Mouse (Mus musculus): Measurements from ENCODE around the gene Cwc27.

Cwc27 gene

DNA sequence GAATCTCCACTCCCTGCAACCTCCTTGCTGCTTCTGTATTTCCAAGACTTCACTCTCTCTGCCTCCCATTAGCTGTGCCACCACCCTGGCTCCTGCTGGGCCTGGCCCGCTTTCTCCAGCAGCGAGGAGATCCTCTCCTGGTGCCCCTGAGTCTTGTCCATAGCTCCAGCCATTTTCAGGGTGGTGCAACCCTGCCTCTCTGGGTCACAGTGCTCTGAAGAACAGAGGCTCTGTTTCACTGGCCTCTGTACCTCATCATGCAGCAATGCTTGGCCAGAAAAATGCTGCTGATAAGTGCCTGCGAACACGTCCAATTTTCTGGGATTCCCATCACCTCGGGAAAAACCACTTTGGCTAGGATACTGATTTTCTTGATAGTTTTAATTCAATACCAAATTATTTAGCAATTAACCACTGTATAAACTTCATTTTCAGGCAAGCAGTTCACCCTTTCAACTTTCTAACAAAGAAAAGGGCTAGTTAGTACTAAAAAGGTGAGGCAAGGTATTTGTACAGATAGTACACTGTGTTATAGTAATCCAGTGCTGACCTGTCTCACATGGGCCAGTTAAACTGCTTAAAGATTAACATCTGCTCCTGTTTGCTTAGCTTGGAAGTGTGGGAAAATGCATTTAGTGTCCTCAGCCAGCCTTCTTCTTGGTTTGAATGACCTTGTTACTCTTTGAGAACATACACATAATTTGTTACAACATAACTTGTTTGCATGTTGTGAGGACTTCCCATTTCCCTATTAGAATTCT, 176.1 kb downstream of the Cwc27 start:
- no peak for DNase-seq

DNA sequence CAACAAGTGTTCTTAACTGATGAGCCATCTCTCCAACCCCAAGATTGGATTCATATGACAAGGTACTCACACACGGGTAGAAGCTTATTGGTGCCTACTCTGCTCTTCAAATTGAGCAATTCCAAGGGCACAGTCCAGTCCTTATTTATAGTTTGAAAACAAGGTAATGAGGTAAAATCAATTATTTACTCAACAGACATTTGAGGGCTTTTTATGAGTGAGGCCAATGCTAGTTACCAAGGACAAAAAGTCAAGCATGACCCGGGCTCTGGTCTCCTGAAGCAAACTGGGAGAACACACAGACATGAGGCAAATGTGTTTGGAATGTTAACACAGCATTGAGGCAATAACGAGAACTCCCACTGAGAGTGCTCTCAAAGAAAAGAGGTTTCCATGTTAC, 178.0 kb downstream of the Cwc27 start:
- no peak for DNase-seq

DNA sequence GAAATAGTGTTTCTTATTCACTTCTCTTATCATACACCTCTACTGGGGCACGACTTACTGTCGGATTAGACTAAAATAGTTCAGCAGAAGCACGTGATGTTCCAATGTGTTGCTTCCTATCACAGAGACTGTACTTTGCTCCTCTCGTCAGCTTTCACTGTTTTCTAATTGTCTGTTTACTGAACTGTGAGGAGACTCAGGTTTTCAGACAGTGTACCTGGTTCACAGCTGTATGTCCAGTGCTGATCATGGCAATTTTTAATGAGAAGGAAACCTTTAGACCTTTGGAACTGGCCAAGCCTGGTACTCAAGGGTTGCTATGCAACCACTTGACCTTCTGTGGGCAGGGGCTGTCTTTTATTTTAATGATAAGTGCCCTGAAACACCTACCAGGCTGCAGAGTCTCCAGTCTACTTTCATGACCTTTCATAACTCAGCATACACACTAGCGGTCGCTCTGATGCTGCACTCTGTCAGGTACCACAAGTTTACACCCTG, 180.9 kb downstream of the Cwc27 start:
- DNase-seq, result no peak

DNA sequence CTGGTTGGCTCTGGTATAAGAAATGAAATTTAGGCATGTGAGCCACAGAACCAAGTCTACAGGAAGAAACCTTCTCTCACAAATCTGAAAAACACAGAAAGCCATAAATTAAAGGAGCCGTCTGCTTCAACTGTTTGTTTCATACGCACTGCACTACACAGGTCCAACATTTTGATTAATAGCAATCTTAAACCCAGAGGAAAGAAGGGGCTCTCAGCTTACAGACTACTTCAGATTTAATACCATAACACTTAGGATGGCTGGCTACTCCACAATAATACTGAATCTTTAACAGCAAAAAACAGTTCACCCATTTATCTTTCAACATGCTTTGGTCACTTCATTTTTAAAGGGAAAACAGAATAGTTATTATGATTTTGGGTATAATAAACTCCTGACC, 182.2 kb downstream of the Cwc27 start:
- DNase-seq, result no peak

DNA sequence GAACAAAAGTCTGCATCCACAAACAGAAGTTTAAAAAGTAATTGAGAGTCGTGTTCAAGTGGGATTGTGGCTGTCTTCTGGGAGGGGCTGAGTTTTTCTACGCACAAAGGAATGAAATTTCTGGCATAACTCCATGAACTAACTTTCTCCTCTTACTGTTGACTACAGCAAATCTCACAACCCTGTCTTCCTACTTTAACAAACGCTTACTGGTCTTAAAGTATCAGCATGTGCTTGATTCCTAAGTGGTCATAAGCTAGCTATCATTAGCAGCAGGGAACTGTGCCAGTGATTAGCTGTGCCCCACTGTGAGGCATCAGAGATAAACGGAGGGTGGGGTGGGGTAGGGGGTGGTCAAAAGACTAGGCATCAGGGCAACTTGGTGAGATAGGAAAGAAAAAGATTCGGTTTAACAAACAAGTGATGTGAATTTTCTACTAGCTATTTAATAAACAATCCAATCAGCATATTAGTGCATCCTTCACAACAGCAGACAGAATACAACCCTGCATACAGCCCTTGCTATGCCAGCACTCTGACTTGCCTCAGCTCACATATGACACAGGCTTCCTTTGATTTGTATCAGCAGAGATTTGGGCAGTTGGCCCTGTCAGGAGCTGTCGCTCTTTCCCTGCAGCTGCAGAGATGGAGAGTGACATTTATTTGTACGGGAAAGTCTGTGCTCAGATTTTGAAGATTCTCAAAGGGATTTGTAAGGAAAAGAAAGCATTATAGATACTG, 184.3 kb downstream of the Cwc27 start:
- DNase-seq, result no peak

DNA sequence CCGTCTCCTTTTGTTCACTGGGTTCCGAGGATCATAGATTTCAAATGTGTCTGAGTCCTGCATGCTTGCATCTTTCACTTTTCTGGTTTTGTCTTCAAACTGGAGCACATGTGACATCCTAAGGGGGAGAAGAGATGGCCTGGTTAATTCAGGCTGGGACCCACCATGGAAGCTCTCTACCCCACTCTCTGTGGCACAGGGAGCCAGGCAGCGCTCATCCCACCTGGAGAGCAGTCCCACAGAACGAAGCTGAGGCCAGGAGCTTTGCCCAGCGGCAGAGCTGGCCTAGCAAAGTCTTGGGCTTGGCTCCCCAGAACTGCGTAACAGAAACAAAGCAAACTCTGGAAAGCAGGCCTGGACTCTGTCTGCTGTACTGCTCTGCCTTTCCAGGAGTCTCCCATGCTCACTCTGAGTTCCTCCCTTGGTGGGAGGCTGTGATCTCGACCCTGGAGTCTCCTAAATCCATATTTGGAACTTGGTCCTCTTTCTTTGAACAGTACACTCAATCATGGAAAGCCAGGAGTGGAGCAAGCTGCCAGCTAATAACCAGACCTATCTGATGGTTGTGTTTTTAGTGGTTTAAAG, 185.2 kb downstream of the Cwc27 start:
- DNase-seq, result no peak

DNA sequence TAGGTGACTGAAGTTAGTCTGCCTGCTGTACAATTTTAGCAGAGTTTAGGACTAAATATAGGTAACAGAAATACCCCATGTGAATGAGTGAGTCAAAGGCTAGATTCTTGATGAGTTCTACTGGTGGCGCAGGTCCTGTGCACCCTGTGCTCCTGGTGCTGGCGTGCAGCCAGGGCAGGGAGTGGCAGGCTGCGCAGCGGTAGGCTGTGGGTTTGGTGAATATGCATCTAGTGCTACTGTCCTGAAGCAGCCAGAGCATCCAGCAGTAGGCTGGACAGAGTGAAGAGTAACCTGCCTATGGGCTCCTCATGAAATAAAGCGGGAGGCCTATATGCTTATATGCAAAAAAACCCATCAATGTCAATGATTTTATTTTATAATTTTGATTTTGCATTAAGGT, 186.1 kb downstream of the Cwc27 start:
- no peak for DNase-seq

DNA sequence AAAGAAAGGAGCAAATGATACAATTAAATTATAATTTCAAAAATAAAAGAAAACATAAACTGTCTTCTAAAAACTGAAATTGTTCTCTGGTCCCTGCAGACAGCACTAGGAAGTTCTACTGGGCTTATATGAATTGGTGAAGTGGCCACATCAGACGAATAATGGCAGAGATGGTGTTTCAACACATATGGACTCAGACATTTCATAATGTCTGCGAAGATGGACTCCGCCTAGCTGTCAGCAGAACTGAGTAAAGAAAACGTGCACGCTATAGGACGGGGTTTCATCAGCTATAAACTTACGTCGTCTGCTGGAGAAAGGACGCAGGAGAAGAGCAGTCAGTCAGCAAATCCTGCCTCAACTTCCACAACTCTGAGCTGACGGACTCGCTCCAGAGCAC, 187.3 kb downstream of the Cwc27 start:
- DNase-seq, result no peak

DNA sequence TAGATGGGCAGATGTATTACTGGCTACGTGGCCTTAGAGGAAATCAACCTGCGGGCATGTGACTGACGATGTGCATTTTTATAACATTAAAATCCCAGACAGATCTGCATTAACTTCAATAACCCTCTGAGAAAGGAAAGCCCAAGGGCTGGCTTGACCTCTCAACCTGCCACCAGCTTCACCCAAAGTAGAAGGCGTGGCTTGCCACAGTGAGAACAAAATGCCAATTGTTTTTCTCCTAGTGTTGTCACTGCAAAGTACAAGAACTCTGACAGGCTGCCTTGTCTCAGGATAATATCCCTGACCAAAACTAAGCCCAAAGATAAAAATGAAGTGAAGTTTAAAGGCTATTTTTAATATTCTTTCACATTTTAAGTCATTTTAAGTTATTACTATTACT, 188.9 kb downstream of the Cwc27 start:
- DNase-seq, result no peak

DNA sequence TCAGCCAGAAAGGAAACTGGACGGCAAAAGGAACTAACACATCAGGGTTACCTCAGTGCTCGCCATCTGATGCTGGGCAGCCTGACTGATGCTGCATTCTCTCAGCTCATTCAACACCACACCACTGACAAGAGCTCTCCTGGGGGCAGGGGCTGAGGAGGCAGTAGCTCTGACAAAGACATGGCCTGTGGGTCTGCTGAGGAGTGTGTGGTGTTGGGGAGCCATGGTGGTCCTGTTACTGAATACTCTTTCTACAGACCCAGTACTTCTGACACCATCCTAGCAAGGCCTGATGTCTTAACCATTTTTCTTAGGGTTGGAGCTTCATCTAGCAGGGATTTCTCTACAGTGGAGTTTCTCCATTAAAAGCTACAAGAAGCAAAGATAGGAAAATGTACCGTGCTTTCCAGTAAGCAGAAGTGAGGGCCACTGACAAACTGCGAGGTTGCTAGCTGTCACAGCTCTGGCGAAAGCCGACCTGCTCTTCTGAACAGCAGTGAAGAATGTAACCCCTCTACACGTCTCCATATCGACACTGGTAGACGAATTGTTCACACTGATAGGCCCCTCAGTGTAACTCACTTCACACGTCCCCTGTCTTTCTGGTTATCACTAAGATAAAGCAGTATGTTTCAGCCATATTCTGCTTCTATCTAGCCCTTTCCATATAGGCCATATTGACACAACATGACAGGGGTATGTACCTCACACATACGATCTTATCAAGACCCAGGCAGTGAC, 189.6 kb downstream of the Cwc27 start:
- DNase-seq, result no peak

DNA sequence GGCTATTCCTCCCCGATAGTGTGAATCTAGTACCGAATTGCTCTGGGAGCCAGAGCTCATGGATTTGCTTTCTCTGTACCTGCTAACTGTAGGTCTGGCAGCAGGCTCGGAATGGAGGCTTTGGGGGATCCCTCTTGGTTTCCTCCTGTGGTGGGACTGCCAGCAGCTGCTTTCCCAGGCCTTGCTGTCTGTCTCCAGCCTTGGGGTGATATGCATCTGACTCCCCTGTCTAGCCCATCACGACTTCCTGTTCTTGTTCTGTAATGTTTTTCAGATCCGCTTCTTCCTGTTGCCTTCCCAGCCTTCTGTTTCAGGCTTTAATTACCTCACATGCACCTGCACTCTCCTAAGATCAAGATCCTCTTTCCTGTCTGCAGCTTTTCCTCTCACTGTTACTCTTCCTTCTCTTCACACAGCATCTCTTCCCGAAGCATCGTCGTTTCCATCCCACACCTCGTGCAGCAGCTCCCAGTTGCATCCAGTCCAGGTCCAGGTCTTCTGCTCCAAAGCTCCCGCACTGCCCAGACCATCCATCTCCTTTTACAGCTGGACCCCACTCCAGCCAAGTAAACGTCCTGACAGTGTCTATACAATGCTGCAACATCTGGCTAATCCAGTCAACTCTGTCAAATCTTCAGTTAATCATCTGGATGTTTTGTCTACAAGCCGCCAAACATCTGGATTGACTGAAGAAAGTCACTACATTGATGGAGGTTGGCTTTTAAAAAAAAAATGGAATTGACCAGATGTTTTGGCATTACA, 193.6 kb downstream of the Cwc27 start:
- no peak for DNase-seq

DNA sequence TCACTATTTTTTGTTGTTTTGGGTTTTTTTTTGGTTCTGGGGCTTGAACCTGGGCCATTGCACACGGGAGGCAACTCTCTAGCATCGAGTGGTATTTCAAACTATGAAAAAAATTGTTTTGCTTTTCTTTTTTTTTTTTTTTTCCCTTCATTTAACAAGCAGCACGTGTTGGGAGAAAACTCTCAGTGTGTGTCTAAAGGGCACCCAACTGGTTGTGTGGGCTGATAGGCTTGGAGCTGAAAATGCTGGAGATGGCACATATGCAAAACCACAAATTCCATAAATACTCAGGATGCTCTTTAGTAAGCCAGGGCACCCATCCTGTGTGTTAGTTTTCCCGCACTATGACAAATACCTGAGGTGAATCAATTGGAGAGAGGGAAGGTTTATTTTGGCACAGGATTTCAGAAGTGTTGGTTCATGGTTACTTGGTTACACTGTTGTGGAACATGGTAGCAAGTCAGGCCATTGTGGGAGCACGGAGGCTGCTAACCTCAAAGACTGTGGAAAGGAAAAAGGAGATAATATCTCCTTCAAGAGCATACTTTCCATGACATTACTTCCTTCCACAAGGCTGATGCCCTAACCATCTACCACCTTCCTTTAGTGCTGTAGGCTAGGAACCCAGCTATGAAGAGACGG, 194.7 kb downstream of the Cwc27 start:
- no peak for DNase-seq

DNA sequence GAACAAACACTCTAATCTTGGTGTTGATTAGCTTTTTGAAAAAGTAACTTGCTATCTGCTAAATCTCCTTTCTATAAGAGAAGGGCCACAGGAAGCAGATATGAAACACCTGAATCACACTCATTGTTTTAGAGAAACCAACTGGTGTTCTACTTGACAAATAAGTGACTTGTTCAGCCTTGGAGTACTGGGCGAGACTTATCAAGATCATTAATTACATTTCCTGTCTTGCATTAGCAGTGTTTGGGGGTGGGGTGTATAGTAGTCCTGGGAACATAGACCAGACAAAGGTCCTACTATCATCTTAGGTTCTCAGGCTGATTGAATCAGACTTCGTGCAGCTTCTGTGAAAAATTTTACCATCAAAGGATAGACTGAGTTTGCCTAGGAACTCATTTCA, 196.5 kb downstream of the Cwc27 start:
- no peak for DNase-seq

DNA sequence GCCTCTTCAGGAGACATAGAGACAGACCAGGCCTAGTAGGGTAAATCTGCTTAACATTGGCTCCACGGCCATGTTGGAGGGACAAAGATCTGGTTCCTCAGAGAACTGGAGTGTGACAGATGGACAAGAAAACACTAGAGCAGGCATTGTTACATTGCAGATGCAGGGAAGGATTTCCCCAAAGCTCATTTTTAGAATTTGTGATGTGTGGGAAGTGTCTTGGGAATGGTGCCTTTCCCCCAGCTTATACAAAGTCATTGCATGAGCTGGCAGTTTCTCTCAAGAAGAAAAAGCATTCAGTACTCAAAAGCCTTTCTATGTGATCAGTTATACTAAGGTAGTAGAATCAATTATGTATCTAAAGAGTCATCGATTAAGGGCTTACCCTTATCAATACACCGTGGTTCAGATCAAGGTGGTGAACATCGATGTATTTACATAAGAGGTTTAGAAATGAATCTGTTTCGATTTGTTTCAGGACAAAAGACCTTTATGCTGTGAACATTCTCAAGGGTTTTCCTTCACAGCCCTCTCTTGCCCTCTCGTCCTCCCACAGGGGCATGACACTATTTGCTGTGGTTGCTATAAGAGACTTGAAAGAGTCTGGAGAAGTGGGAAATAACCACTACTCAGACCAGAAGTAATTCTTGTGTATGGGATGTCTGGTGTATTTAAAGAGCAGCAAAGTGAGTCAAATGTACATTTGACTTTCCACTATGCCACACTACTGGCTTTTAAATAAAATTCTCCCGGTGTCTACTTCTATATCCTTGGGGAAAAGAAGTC, 197.2 kb downstream of the Cwc27 start:
- DNase-seq, result no peak

DNA sequence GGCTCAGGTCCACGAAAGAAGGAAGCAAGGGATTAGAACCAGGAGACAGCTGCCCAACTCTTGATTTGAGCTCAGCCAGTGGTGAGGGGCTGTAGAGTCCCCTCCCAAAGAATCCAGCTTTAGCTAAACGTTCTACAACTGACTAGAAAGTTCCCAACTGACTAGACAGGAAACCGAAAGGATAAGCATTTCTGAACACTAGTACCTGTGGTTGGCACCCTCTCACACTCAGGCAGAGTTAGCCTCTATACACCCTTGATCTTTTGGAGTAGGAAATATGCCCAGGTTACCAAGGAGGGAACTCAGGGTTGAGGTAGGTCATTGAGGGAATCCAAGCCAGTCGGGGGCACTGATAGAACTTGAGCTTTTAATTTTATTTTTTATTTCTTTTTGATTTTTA, 199.7 kb downstream of the Cwc27 start:
- no peak for DNase-seq

DNA sequence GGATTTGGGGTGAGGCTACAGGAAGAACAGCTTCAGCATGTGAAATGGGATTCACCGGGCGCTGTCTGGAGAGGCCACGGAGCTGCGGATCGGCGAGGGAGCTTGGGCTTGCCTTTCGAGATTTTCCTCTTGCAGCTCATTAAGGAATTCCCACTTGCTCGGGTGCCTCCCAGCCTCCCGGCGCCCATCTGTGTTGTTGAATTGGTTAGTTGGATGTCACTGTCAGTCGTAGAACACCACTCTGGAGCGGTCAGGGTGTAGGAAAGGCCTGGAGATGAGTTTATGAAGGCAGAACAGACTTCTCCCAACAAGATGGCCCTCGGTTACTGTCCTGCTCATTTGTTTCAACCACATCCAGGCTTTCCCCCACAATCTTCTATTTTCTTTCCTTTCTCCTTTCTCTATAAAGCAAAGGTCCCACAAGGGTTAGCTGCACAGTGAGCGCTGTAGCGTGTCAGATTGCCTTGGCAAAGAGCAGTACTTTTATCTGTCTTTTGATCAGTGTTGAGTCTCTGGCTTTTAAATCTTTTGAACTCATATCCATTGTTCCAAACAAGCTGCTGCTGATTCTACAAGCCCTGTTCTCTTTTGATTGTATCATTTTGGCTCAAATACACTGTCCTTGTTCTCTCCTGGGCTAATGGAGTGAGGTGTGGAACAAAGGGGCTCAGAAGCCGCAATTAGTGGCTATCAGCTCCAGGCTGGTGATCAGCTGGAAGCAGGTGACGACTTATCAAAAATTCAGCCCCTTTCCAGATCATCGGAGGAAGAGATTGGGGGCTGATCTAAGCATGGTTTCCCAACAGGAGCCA, 200.7 kb downstream of the Cwc27 start:
- DNase-seq, result no peak

DNA sequence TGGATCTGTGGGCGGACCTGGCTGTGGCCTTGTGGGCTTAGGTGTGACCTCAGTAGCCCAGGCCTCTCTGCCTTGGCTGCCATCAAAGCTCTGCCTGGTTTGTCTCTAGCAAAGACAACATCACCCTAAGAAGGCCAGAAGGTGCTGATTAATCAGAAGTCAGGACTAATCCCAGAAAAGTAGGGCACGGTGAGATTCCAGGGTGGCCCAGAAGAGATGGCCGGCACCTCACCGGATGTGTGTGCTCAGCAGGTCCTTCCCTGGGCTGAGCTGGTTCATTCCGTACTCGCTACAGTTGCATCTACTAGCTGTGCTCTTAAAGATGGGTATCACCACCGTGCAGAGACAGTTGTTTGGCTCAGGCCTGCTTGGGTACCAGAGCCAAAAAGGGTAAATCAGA, 201.8 kb downstream of the Cwc27 start:
- DNase-seq, result no peak

DNA sequence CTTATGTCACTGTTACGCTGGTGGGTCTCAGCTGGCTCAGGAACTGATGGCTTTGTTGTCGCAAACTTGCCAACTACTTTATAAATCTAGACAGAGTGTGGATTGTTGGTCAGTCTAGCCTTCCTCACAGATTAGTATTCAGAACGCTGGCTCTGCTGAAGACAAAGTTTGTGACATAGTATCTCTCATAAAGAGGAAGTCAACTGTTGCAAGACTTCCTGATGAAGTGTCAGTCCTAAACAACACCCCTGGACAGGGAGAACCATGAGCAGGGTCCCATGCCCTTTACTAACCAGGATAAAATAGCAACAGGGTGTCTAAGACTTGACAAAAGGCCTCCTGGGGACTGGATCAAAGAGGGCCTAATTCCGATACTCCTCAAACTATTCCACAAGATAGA, 205.6 kb downstream of the Cwc27 start:
- DNase-seq, result no peak

DNA sequence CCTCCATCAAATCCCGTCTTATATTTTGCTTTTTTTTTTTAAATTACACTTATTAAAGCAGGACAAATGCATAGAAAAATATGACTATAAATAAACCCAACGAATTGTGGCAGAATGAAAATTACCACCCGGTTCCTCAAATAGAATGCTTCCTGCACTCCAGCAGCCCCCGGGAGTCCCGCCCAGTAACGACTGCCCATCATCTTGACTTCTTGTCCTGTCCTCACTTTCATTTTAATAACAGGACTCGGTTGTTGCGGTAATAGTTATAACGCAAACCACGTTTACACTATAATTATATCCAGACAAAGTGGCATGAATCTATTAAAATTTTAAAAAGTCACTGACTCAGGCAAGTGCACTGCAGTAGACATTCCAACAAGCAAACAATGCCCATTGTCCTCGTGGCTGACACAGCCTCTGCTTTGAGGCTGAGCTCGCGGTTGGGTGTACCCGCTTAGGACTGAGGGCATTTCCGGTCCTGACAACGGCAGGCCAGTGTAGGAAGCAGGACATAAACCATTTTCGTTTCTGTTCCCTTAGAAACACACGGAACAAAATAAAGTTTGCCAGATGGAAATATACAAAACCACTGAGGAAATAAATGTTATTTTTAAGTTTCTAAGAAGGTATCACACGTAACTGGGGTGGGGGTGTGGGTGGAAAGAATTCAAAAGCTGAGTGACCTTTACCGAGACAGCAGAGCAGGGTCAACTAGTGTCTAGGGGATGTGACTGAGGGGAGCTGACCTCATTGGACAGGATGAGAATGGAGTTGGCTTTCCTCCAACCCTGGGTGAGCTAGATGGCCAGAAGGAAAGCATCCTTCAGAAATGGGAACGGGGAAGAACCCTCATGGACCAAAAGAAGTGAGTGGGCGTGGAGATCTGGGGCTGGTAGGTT, 206.5 kb downstream of the Cwc27 start:
- no peak for DNase-seq
